Mouse (Mus musculus): ENCODE measurements at regions not wholly inside any gene's neighbourhood (a gene's known extent, or its start where the extent isn't known, plus 50 kb on each side); places are given as distances from the start of the nearest gene placed in this dataset.
"Not testable (repeated sequence)": the region's sequence is repeated elsewhere in the genome, so short reads cannot be mapped to it uniquely, and the experiment has no call there.

- in situ Hi-C loops (cut with MboI, MseI): loop anchor here (5.0 kb wide), 2 partner anchors 102 to 542 kb away; partner anchors contain the start of gene Rasgrp1
These were observed 101.9 kb upstream of the Rasgrp1 start for GRCm38 (mm10) chr2:117444671-117445070.

- in situ Hi-C loops (cut with MboI, MseI): loop anchor here (5.0 kb wide), 2 partner anchors 105 to 545 kb away; partner anchors contain the start of gene Rasgrp1
These were observed 104.1 kb upstream of the Rasgrp1 start for GRCm38 (mm10) chr2:117446876-117447275.

GRCm38 (mm10) chr2:117450172-117450865 is 107.5 kb upstream of the Rasgrp1 start:
- in situ Hi-C loops (cut with MboI, MseI): no loop called here

GRCm38 (mm10) chr2:117451818-117452217 is 109.0 kb upstream of the Rasgrp1 start:
- in situ Hi-C loops (cut with MboI, MseI): no loop called here

GRCm38 (mm10) chr2:117455021-117455739 is 112.4 kb upstream of the Rasgrp1 start:
- in situ Hi-C loops (cut with MboI, MseI): no loop called here

- in situ Hi-C loops (cut with MboI, MseI): no loop called here
These were observed 113.1 kb upstream of the Rasgrp1 start for GRCm38 (mm10) chr2:117455740-117456455.

- in situ Hi-C loops (cut with MboI, MseI): no loop called here
These were observed 113.7 kb upstream of the Rasgrp1 start for GRCm38 (mm10) chr2:117456456-117457020.

- in situ Hi-C loops (cut with MboI, MseI): no loop called here
These were observed 118.9 kb upstream of the Rasgrp1 start for GRCm38 (mm10) chr2:117461541-117462290.

GRCm38 (mm10) chr2:117474885-117475542 is 132.2 kb upstream of the Rasgrp1 start:
- in situ Hi-C loops (cut with MboI, MseI): no loop called here

GRCm38 (mm10) chr2:117475561-117475960 is 132.8 kb upstream of the Rasgrp1 start:
- in situ Hi-C loops (cut with MboI, MseI): no loop called here

- in situ Hi-C loops (cut with MboI, MseI): not testable (repeated sequence)
These were observed 134.7 kb upstream of the Rasgrp1 start for GRCm38 (mm10) chr2:117477503-117477902.

- in situ Hi-C loops (cut with MboI, MseI): not testable (repeated sequence)
These were observed 136.6 kb upstream of the Rasgrp1 start for GRCm38 (mm10) chr2:117479244-117480009.

- in situ Hi-C loops (cut with MboI, MseI): no loop called here
These were observed 143.6 kb upstream of the Rasgrp1 start for GRCm38 (mm10) chr2:117486447-117486846.

- in situ Hi-C loops (cut with MboI, MseI): no loop called here
These were observed 155.8 kb upstream of the Rasgrp1 start for GRCm38 (mm10) chr2:117498565-117498964.

- in situ Hi-C loops (cut with MboI, MseI): no loop called here
These were observed 159.8 kb upstream of the Rasgrp1 start for GRCm38 (mm10) chr2:117502611-117503010.

GRCm38 (mm10) chr2:117511737-117512136 is 168.9 kb upstream of the Rasgrp1 start:
- in situ Hi-C loops (cut with MboI, MseI): no loop called here

GRCm38 (mm10) chr2:117512551-117512950 is 169.8 kb upstream of the Rasgrp1 start:
- in situ Hi-C loops (cut with MboI, MseI): no loop called here

- in situ Hi-C loops (cut with MboI, MseI): no loop called here
These were observed 181.6 kb upstream of the Rasgrp1 start for GRCm38 (mm10) chr2:117524437-117524836.

GRCm38 (mm10) chr2:117538865-117539264 is 196.1 kb upstream of the Rasgrp1 start:
- in situ Hi-C loops (cut with MboI, MseI): no loop called here

GRCm38 (mm10) chr2:117539285-117539684 is 196.5 kb upstream of the Rasgrp1 start:
- in situ Hi-C loops (cut with MboI, MseI): no loop called here
